Mouse (Mus musculus): ENCODE data around the gene Znfx1.

The Znfx1 gene

DNA sequence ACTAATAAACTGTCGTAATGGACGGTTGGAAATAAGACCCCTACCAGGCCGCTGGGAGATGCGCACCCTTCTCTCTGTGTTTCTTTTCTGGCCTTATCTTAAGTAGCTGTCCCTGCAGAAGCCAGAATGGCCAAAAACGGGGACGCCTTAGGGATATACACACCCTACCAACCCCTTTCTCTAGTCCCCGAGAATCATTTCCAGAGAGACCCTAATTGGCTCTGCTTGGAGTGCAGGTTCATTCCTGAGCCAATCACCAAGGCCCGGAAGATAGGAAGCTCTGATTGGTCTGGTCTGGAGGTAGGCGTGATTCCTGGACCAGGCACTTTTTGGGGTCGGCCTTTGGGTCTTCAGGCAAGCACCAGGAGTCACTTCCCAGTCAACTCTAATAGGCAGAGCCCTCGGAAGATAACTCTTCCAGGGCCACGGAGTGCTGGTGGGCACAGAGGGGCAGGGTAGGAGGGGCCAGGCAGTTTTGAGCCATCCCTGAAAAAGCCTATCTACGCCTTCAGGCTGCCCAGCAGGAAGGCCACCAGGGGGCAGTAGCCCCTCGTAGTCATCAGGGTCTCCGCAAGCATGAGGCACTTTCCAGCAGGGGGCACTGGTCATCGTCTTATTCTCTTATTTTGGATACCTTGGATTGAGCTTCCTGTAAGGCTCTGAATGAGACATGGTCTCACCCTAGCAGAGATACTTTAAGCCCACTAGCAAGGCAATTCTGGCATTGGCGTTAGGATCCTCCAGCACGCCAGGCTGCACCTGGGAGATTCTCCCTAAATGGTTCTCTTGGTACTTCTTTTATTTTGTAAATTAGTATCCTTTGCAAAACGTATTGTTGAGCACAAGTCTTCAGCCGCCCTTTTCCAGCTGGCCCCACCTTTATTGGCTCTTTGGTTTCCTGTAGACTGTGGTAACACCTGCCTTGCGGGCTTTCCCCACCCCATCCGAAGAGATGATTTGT is 9.1 kb upstream of the Znfx1 start:
- peak; percentile 98 for DNase-seq (ENCODE audit: low read depth, low spot score)

GRCm38 (mm10) chr2:167071266-167071640 is 8.4 kb upstream of the Znfx1 start:
- DNase-seq (ENCODE audit: low read depth, low spot score), result no peak

GRCm38 (mm10) chr2:167070341-167070740 is 7.5 kb upstream of the Znfx1 start:
- DNase-seq (ENCODE audit: low read depth, low spot score), result no peak

DNA sequence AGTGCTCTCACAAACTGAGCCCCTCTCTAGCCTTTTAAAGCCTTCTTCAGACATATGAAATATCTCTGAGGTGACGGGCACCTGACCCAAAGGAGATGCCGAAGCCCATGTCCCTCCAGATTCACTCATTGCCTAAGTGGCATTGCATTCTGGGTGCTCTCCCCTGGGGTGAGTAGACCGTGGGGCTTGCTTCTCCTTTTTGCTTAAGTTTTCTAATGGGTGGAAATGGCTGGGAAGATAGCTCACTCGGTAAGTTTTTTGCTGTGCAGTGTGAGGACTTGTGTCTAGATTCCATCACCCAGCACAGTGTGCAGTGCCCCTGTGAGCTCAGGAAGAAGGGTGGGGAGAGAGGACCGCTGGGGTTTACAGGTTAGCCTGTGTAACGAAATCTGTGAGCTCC is 4.8 kb upstream of the Znfx1 start:
- no peak for DNase-seq (ENCODE audit: low read depth, low spot score)

DNA sequence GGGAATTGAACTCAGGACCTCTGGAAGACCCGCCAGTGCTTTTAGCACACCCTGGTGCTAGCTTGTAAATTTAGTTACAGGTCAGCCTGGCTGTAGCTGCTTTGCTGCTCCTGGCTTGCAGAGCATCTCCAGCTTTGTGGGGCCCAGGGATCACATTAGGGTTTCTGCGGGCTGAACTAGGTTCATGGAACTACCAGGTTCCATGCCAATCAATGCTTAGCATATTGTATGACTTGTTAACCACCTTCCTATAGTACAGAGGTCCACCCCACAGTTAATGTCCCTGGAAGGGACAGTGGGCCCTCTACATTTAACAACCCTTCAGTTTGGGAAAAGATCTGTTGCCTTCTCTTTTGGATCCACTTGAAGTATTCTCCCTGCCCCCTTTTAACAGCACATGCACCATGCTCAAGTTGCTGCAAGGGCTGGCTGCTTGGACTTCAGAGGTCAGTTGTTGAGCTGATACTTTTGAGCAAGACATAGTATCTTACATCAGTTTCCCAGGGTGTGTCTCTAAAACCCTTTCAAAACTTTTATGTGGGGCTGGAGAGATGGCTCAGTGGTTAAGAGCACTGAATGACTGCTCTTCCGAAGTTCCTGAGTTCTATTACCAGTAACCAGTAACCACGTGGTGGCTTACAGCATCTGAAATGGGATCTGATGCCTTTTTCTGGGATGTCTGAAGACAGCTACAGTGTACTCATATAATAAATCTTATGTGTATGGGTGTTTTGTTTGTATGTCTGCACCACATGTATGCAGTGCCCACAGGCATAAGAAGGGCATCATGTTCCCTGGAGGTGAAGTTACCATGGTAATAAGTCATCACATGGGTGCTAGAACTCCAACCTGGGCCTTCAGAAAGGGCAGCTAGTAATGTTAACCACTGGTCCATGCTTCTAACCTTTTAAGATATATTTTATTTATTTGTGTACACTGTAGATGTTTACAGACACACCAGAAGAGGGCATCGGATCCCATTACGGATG is 4.0 kb upstream of the Znfx1 start:
- DNase-seq (ENCODE audit: low read depth, low spot score), result peak; percentile 70

GRCm38 (mm10) chr2:167066031-167066430 is 3.2 kb upstream of the Znfx1 start:
- peak; percentile 41 for DNase-seq (ENCODE audit: low read depth, low spot score)

GRCm38 (mm10) chr2:167064601-167065295 is 1.9 kb upstream of the Znfx1 start:
- peak; percentile 61 for DNase-seq (ENCODE audit: low read depth, low spot score)

DNA sequence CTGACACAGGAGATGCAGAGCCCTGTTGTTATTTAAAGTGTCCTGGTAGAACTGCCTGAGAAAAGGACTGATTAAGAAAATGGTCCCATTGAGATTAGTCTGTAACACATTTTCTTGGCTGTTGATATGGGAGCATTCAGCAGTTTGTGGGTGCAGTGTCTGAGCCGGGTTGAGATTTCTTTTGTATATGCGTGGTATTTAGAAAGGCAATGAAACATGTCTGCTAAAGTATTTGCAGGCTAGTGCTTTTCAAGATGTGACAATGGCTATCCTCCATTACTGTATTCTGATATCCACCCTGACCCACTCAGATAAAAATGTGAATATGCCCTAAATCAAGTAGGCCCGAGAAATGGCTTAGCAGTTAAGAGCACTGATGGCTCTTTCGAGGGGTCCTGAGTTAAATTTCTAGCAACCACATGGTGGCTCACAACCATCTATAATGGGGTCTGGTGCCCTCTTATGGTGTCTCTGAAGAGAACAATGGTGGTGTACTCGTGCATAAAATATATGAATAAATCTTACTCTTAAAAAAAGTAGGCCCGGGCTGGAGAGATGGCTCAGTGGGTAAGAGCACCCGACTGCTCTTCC is 1.2 kb upstream of the Znfx1 start:
- DNase-seq (ENCODE audit: low read depth, low spot score), result peak; percentile 57

GRCm38 (mm10) chr2:167062497-167062911 is 311 bp downstream of the Znfx1 start:
- peak; percentile 93 for DNase-seq (ENCODE audit: low read depth, low spot score)

- DNase-seq (ENCODE audit: low read depth, low spot score), result peak; percentile 24
These were observed 1.3 kb downstream of the Znfx1 start for GRCm38 (mm10) chr2:167061381-167062034.

- no peak for DNase-seq (ENCODE audit: low read depth, low spot score)
These were observed 2.1 kb downstream of the Znfx1 start for GRCm38 (mm10) chr2:167060761-167061160.

DNA sequence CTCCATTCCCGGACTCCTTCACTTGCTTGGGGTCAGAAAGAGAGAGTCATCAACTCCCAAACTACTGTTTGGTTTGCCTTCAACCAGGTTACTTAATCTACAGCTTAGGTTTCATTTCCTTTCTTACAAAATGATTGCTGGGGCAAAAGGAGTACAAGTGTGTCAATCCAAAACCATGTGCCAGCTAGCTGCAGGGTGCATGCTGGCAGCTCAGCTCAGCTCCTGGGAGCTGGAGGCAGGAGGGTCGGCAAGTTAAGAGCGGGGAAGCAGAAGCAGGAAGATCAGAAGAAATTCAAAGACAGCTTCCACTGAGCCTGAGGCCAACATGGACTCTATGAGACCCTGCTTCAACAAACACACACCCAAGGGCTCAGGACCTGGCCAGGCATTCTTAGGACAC is 2.5 kb downstream of the Znfx1 start:
- no peak for DNase-seq (ENCODE audit: low read depth, low spot score)

- no peak for DNase-seq (ENCODE audit: low read depth, low spot score)
These were observed 2.9 kb downstream of the Znfx1 start for GRCm38 (mm10) chr2:167059960-167060359.

DNA sequence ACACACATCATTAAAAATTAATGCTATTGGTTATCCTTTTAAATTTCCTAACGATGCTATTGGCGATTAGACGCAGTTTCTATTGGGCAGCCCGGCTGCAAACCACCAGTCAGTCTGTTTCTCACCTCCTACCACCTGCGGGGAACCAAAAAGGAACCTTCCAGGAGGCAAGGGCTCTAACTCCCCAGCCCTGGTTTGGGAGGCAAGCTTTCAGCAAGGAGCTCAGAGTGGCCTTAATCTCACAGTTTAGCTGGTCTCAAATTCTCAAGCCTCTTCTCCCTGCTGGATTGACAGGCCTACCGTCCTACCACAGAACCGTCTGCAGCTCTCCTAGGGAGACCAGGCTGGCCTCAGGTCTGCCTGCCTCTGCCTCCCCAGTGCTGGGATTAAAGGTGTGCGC is 3.3 kb downstream of the Znfx1 start:
- DNase-seq (ENCODE audit: low read depth, low spot score), result no peak

- no peak for DNase-seq (ENCODE audit: low read depth, low spot score)
These were observed 3.9 kb downstream of the Znfx1 start for GRCm38 (mm10) chr2:167058814-167059387.

DNA sequence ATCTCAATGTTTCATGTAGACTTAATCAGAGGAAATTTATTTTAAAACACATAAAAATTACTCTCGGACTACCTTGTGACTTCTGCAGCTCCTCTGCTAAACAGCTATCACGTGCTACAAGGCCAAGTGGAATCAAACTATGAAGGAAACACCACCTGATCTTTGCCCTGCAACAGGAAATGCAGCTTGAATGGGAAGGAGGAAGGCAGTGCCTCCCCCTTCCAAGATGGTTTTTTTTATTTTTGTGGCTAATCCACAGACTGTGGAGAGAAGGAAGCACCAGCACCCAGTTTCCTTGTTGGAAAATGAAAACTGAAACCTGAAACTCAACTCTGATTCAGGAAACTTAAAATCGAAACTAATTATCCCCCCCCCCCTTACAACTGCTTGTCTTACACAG is 4.6 kb downstream of the Znfx1 start:
- DNase-seq (ENCODE audit: low read depth, low spot score), result no peak

GRCm38 (mm10) chr2:167056942-167057323 is 5.9 kb downstream of the Znfx1 start:
- DNase-seq (ENCODE audit: low read depth, low spot score), result no peak

- DNase-seq (ENCODE audit: low read depth, low spot score), result no peak
These were observed 6.4 kb downstream of the Znfx1 start for GRCm38 (mm10) chr2:167056210-167056941.

DNA sequence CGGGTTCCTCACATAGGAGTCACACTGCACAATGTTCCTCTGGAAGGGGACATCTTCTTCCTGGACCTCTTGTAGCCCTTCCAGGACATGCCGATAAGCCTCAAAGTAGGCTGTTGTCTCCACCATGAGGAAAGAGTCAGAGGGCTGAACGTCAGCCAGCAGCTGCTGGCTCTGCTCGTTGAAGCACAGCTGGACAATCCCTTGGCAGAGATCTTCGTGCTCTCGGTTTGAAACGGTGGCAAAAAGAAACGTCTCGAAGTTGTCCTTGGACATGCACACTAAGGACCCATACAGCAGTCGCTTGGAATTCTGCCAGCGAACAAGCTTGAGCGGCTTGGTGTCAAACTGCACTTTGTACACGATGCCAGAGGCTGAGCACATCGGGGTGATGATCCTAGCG is 7.4 kb downstream of the Znfx1 start:
- no peak for DNase-seq (ENCODE audit: low read depth, low spot score)

Data from 3T3-L1 (cell line).